Mouse (Mus musculus) left cerebral cortex, adult 8-10 months (tissue): ENCODE data around the gene Tmem205. TPM values are rescaled to one million over a fixed set of nuclear protein-coding genes. Genes with fewer than 3 reads are reported as not detected.

Experiments used
- DNase-seq, 2 experiments: peaks; one replicate each; pipeline ENCODE4 v3.0.0; 2022; ENCODE audit warnings: low spot score in 2 of 2
- total RNA-seq, 4 experiments: library from RNA; stranded (reverse); gene quantifications; 2 replicates each; pipeline ENCODE4 v1.2.4; 2022

Gene Tmem205
- total RNA-seq, 4 experiments from 2014 or later: 36.3 to 42.6 (median 39.4) TPM

- DNase-seq: peak; percentile 65 to 84
Measured at GRCm38 (mm10) chr9:21917493-21918034, 9.8 kb downstream of the Tmem205 start.

GRCm38 (mm10) chr9:21916851-21917492, 10.4 kb downstream of the Tmem205 start:
- no peak for DNase-seq

GRCm38 (mm10) chr9:21909474-21910223, 17.7 kb downstream of the Tmem205 start:
- DNase-seq: no peak

GRCm38 (mm10) chr9:21908216-21908615, 19.1 kb downstream of the Tmem205 start:
- no peak for DNase-seq

- DNase-seq: no peak
Measured at GRCm38 (mm10) chr9:21904031-21904430, 23.3 kb downstream of the Tmem205 start.

- DNase-seq: peak; percentile 39 to 62
Measured at GRCm38 (mm10) chr9:21901223-21901820, 26.0 kb downstream of the Tmem205 start.

- no peak for DNase-seq
Measured at GRCm38 (mm10) chr9:21889229-21889628, 38.1 kb downstream of the Tmem205 start.

- no peak for DNase-seq
Measured at GRCm38 (mm10) chr9:21876601-21877000, 50.8 kb downstream of the Tmem205 start.

GRCm38 (mm10) chr9:21872204-21872603, 55.2 kb downstream of the Tmem205 start:
- DNase-seq: no peak

Other genes with a start within 250 kb of the Tmem205 start
- gene Ldlr, start 204.1 kb downstream of the Tmem205 start, total RNA-seq: 10 to 100 TPM; 23.7 to 32.4 (median 28.6) TPM
- gene Spc24, start 167.3 kb downstream of the Tmem205 start, total RNA-seq: 1 to 10 TPM; 2.0 to 2.5 (median 2.2) TPM
- 10 to 100 TPM in 1 of 4 experiments, 1 to 10 TPM in 3; 9.1 to 10.9 (median 9.6) TPM for gene Kank2, start 128.8 kb downstream of the Tmem205 start, total RNA-seq
- gene Angptl8, start 92.0 kb downstream of the Tmem205 start, total RNA-seq: not detected
- 10 to 100 TPM; 14.6 to 19.8 (median 16.8) TPM for gene Dock6, start 74.9 kb downstream of the Tmem205 start, total RNA-seq
- 10 to 100 TPM; 10.7 to 15.7 (median 13.5) TPM for gene Rab3d, start 9.4 kb downstream of the Tmem205 start, total RNA-seq
- 10 to 100 TPM; 12.9 to 19.5 (median 16.0) TPM for gene Ccdc159, start 85 bp downstream of the Tmem205 start, total RNA-seq
- 100 to 1,000 TPM; 133 to 152 (median 147) TPM for gene Plppr2, start 9.5 kb upstream of the Tmem205 start, total RNA-seq
- 10 to 100 TPM; 13.2 to 15.0 (median 14.8) TPM for gene Swsap1, start 28.2 kb upstream of the Tmem205 start, total RNA-seq
- gene Epor, start 36.0 kb upstream of the Tmem205 start, total RNA-seq: 10 to 100 TPM; 12.9 to 15.3 (median 14.4) TPM
- gene Rgl3, start 61.9 kb upstream of the Tmem205 start, total RNA-seq: 1 to 10 TPM; 2.7 to 4.4 (median 3.2) TPM
- 1 to 10 TPM; 6.6 to 9.2 (median 6.7) TPM for gene Ccdc151, start 75.1 kb upstream of the Tmem205 start, total RNA-seq
- gene Prkcsh, start 75.2 kb upstream of the Tmem205 start, total RNA-seq: 10 to 100 TPM; 89.5 to 94.0 (median 91.8) TPM
- 100 to 1,000 TPM; 132 to 153 (median 147) TPM for gene Elavl3, start 124.5 kb upstream of the Tmem205 start, total RNA-seq
- not detected for gene Gm49318, start 143.7 kb upstream of the Tmem205 start, total RNA-seq
- 10 to 100 TPM; 20.7 to 23.7 (median 21.9) TPM for gene Zfp653, start 143.8 kb upstream of the Tmem205 start, total RNA-seq
- 10 to 100 TPM; 45.4 to 50.8 (median 48.0) TPM for gene Ecsit, start 157.9 kb upstream of the Tmem205 start, total RNA-seq
- 1 to 10 TPM in 1 of 4 experiments, under 1 TPM in 3; 0.37 to 1.2 (median 0.59) TPM for gene Cnn1, start 171.7 kb upstream of the Tmem205 start, total RNA-seq
- 10 to 100 TPM; 52.2 to 69.8 (median 66.6) TPM for gene Elof1, start 189.6 kb upstream of the Tmem205 start, total RNA-seq
- under 1 TPM in 3 of 4 experiments, not detected in 1; 0.32 to 0.42 (median 0.37) TPM for gene Acp5, start 208.2 kb upstream of the Tmem205 start, total RNA-seq
- gene Pigyl, start 229.3 kb upstream of the Tmem205 start, total RNA-seq: 10 to 100 TPM; 41.6 to 49.3 (median 46.1) TPM